Mouse (Mus musculus): ENCODE data around the gene Wdr25. TPM values are rescaled to one million over a fixed set of nuclear protein-coding genes. Genes with fewer than 3 reads are reported as not detected.

Wdr25 gene
- total and polyA plus RNA-seq, 3 experiments, result 8.7 to 10.8 TPM; not detected in 1

DNA sequence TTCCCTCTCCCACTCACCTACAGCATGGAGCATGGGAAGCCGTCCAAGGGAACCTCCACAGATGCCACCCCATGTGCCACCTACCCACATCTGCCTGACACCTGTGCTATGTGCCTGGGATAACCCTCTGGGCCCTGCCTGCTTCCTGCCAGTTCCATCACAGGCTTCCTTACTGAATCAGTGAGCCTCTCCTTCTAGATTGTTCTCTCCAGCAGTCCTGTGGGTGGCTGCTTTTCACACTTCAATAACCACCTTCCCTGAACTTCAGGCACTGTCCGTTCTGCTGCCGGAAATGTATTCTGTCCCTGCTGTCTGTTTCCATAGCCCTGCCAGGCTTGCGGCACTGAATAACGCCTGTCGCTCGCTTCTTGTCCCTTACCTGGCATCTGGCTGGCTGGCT, 152.2 kb downstream of the Wdr25 start:
- TF ChIP-seq E2F4 (IDR thresholded peaks at IDR 0.05; ENCODE audit: borderline replicate concordance, low read depth, low read length) (no peak), ZNF384 (IDR thresholded peaks at IDR 0.05; ENCODE audit: low read depth, low read length) (no peak), ZC3H11A (IDR thresholded peaks at IDR 0.05; ENCODE audit: low read depth, low read length) (no peak), USF2 (IDR thresholded peaks at IDR 0.05; ENCODE audit: borderline replicate concordance in 1 of 2, insufficient read depth in 1 of 2, low read depth in 1 of 2, low read length in 2 of 2) (no peak), MYC (IDR thresholded peaks at IDR 0.05; ENCODE audit: low read depth, low read length) (no peak), UBTF (IDR thresholded peaks at IDR 0.05; ENCODE audit: borderline replicate concordance, insufficient read depth, low read depth, low read length) (no peak), MAX (IDR thresholded peaks at IDR 0.05; ENCODE audit: low read length) (no peak)
- no peak overlapping the region for H3K9ac ChIP-seq (ENCODE audit: control insufficient read depth, low read depth, low read length, poor library complexity, severe bottlenecking)
- no peaks in the 10 kb centered on the region for H3K36me3 ChIP-seq (ENCODE audit: control insufficient read depth in 1 of 2, insufficient read depth in 2 of 2, low read length in 2 of 2)
- no peaks in the 10 kb centered on the region for H3K9me3 ChIP-seq (replicated peaks; ENCODE audit: insufficient read depth, low read length)
- H3K4me3 ChIP-seq (ENCODE audit: control insufficient read depth in 1 of 2, insufficient read depth in 1 of 2, low read depth in 2 of 2, low read length in 2 of 2), result no peak overlapping the region
- DNase-seq (ENCODE audit: low read depth, low spot score), result no peak
- no peak overlapping the region for H3K27ac ChIP-seq (ENCODE audit: control insufficient read depth, low read depth, low read length)
- no peaks in the 10 kb centered on the region for H3K4me1 ChIP-seq (ENCODE audit: control insufficient read depth in 1 of 2, insufficient read depth in 2 of 2, low read length in 2 of 2)
- no peaks in the 10 kb centered on the region for H3K79me2 ChIP-seq (ENCODE audit: control insufficient read depth, insufficient read depth, low read length, poor library complexity)
- no peaks in the 10 kb centered on the region for H3K27me3 ChIP-seq (ENCODE audit: control insufficient read depth in 1 of 2, insufficient read depth in 2 of 2, low read length in 2 of 2)

DNA sequence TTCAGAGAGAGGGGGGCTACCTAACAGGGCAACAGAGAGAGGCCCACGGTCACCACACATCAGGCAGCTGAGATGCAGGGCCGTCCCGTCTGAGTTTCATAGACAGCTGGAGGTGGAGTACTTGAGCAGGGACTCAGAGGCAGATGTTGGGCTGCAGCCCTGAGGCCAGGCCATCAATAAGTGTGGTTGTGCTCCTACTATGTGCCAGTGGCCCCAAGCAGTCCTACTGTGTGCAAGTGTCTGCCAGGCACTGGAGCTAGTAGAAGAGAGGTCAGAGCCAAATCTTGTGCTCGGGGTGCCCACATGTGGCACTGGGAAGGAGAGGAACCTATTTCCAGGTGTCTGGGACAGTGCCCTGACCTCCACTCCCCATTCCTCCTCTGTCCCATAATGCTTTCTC, 156.5 kb downstream of the Wdr25 start:
- Histone ChIP-seq H3K36me3 (ENCODE audit: control insufficient read depth in 1 of 2, insufficient read depth in 2 of 2, low read length in 2 of 2) (no peaks in the 10 kb centered on the region), H3K27ac (ENCODE audit: control insufficient read depth, low read depth, low read length) (no peak overlapping the region), H3K4me3 (ENCODE audit: control insufficient read depth in 1 of 2, insufficient read depth in 1 of 2, low read depth in 2 of 2, low read length in 2 of 2) (no peak overlapping the region), H3K9ac (ENCODE audit: control insufficient read depth, low read depth, low read length, poor library complexity, severe bottlenecking) (no peak overlapping the region), H3K27me3 (ENCODE audit: control insufficient read depth in 1 of 2, insufficient read depth in 2 of 2, low read length in 2 of 2) (no peaks in the 10 kb centered on the region), H3K79me2 (ENCODE audit: control insufficient read depth, insufficient read depth, low read length, poor library complexity) (no peaks in the 10 kb centered on the region), H3K4me1 (ENCODE audit: control insufficient read depth in 1 of 2, insufficient read depth in 2 of 2, low read length in 2 of 2) (no peaks in the 10 kb centered on the region), H3K9me3 (replicated peaks; ENCODE audit: insufficient read depth, low read length) (no peaks in the 10 kb centered on the region)
- TF ChIP-seq UBTF (IDR thresholded peaks at IDR 0.05; ENCODE audit: borderline replicate concordance, insufficient read depth, low read depth, low read length) (no peak), ZKSCAN1 (IDR thresholded peaks at IDR 0.05; ENCODE audit: low read depth, low read length) (peak; percentile 81)
- no peak for DNase-seq (ENCODE audit: low read depth, low spot score)

DNA sequence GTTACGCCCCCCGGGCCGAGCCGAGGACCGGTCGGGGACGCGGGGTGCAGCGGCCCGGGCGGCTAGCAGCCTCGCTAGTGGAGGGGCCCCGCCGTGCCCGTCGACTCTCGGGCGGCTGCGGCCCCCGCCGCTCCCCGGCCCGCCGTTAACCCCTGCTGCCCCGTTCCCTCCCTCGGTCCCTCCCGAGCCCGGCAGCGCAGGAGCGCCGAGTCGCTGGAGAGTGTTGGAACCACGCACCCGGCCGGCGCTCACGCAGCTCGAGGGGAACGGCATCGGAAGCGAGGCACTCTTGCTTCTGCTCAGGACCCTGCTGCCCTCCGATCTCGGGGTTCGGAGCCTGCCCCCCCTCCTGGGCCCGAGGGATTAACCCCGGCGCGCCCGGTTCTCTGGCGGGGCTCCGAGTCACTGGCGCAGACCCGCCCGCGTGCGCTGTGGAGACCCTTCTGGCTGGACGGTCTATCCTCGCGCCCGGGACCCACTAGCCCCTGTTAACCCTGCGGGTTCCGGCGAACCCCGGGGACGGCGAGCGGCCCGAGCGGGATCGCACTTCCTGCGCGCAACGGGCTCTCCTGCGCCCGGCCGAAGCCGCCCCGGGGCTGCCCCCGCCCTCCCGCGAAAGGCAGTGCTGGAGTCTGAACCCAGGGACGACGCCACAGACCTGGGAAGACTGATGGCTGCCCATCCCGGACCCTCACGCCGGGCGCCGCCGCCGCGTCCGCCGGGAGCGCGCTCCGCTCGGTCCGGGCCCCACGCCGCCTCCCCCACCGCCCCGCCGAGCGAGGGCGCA, 159.8 kb downstream of the Wdr25 start:
- Histone ChIP-seq H3K36me3 (ENCODE audit: control insufficient read depth in 1 of 2, insufficient read depth in 2 of 2, low read length in 2 of 2) (no peaks in the 10 kb centered on the region), H3K4me3 (ENCODE audit: control insufficient read depth in 1 of 2, insufficient read depth in 1 of 2, low read depth in 2 of 2, low read length in 2 of 2) (no peak overlapping the region), H3K9me3 (replicated peaks; ENCODE audit: insufficient read depth, low read length) (no peaks in the 10 kb centered on the region), H3K79me2 (ENCODE audit: control insufficient read depth, insufficient read depth, low read length, poor library complexity) (no peaks in the 10 kb centered on the region), H3K27me3 (ENCODE audit: control insufficient read depth in 1 of 2, insufficient read depth in 2 of 2, low read length in 2 of 2) (no peaks in the 10 kb centered on the region), H3K27ac (ENCODE audit: control insufficient read depth, low read depth, low read length) (no peak overlapping the region), H3K9ac (ENCODE audit: control insufficient read depth, low read depth, low read length, poor library complexity, severe bottlenecking) (no peak overlapping the region), H3K4me1 (ENCODE audit: control insufficient read depth in 1 of 2, insufficient read depth in 2 of 2, low read length in 2 of 2) (no peaks in the 10 kb centered on the region)
- TF ChIP-seq RAD21 (IDR thresholded peaks at IDR 0.05; ENCODE audit: low read depth, low read length) (no peak), GATA1 (IDR thresholded peaks at IDR 0.05; ENCODE audit: low read depth, low read length) (no peak), EP300 (IDR thresholded peaks at IDR 0.05; ENCODE audit: low read depth in 1 of 2, low read length in 2 of 2) (no peak), MAFK (IDR thresholded peaks at IDR 0.05; ENCODE audit: borderline replicate concordance, low read depth, low read length) (no peak), JUND (IDR thresholded peaks at IDR 0.05; ENCODE audit: low read depth, low read length) (no peak), MAZ (IDR thresholded peaks at IDR 0.05; ENCODE audit: low read depth, low read length) (no peak), KAT2A (conservative IDR thresholded peaks at IDR 0.05; ENCODE audit: low read depth, low read length) (no peak), GABPA (IDR thresholded peaks at IDR 0.05; ENCODE audit: low read depth, low read length) (no peak), BHLHE40 (IDR thresholded peaks at IDR 0.05; ENCODE audit: borderline replicate concordance, low read depth, low read length) (no peak), ZNF384 (IDR thresholded peaks at IDR 0.05; ENCODE audit: low read depth, low read length) (no peak), E2F4 (IDR thresholded peaks at IDR 0.05; ENCODE audit: borderline replicate concordance, low read depth, low read length) (no peak), USF2 (IDR thresholded peaks at IDR 0.05; ENCODE audit: borderline replicate concordance in 1 of 2, insufficient read depth in 1 of 2, low read depth in 1 of 2, low read length in 2 of 2) (no peak), MEF2A (IDR thresholded peaks at IDR 0.05; ENCODE audit: extremely low read depth, insufficient replicate concordance, low read depth, low read length, poor library complexity, severe bottlenecking) (no peak), HCFC1 (IDR thresholded peaks at IDR 0.05; ENCODE audit: low read depth, low read length) (no peak)
- no peak for DNase-seq (ENCODE audit: low read depth, low spot score)
